Comparison of ENCODE assay signal across 30 mouse cellular contexts in the genomic region with DNA sequence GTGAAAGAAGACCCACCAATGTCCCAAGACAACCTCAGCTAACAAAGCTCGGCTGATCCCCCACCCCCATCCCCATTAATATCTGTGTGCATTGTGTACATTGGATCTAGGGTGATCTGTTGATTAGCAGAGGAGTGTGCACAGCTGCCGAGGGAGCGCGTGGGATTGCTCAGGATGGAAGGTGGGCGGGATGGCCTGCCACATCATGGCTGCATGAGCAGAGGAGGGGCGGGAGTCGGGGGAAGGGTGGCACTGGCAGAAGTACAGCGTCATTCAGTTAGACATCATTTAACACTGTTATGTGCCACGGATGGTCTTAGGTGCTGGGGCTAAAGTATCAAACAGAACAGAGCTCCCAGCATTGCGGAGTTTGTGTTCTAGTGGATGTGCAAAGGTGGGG. TPM values are rescaled to one million over a fixed set of nuclear protein-coding genes. Genes with fewer than 3 reads are reported as not detected.
DNase-seq lines count a peak whose midpoint lies in the region; ATAC-seq and TF ChIP-seq lines count a peak whose summit lies in the region.
"Had no signal": no experiment of that assay in that cellular context is flagged by ENCODE, and none has a peak within 500 bp of the region (broad histone marks: within the 10 kb centered on the region; RNA-seq: fewer than 3 reads in every experiment).

No protein-coding gene starts in this region.

- 0 out of 2 replicates have a peak, but pooled peaks cover 4% of the 10 kb centered on the region for H3K27me3 ChIP-seq in forebrain, embryonic 12.5 days
- no peaks in the 10 kb centered on the region for H3K27me3 ChIP-seq in forebrain, postnatal 0 days (ENCODE audit: insufficient read depth, low read length)
- H3K27me3 ChIP-seq in heart, embryonic 13.5 days (replicated peaks) = no peaks in the 10 kb centered on the region
- no peaks in the 10 kb centered on the region for H3K27me3 ChIP-seq in heart, embryonic 12.5 days (replicated peaks)
- H3K27me3 ChIP-seq: embryonic facial prominence, embryonic 15.5 days; hindbrain, embryonic 12.5 days; intestine, embryonic 15.5 days had no signal

- H3K9me3 ChIP-seq in forebrain, embryonic 12.5 days = no peaks in the 10 kb centered on the region
- no peaks in the 10 kb centered on the region for H3K9me3 ChIP-seq in forebrain, postnatal 0 days (ENCODE audit: low read length)
- H3K9me3 ChIP-seq in heart, embryonic 13.5 days = no peaks in the 10 kb centered on the region
- H3K9me3 ChIP-seq in heart, embryonic 12.5 days (replicated peaks) = no peaks in the 10 kb centered on the region
- H3K9me3 ChIP-seq: embryonic facial prominence, embryonic 15.5 days; hindbrain, embryonic 12.5 days; intestine, embryonic 15.5 days had no signal

- no peak for DNase-seq in forebrain, postnatal 0 days
- peak; percentile 57 for DNase-seq in right cerebral cortex, adult 18-20 months
- DNase-seq in right cerebral cortex, postnatal 25 days = no peak
- no peak for DNase-seq in urinary bladder, postnatal 10 days (ENCODE audit: low spot score)
- DNase-seq: adrenal gland, postnatal 25 days; cerebellum, adult 18-20 months; cerebellum, postnatal 10 days; gastrocnemius, postnatal 25 days; heart, adult 18-20 months; heart, postnatal 36 days; kidney, adult 2 months; kidney, postnatal 10 days; layer of hippocampus, postnatal 36 days; left cerebral cortex, postnatal 4 days; liver; lung, embryonic 14.5 days; midbrain, embryonic 14.5 days; retina, postnatal 1 day; thymus, postnatal 4 days had no signal

- H3K27ac ChIP-seq in forebrain, embryonic 12.5 days = no peak overlapping the region
- no peak overlapping the region for H3K27ac ChIP-seq in forebrain, postnatal 0 days (ENCODE audit: low read depth, low read length)
- no peak overlapping the region for H3K27ac ChIP-seq in heart, embryonic 13.5 days (replicated peaks)
- no peak overlapping the region for H3K27ac ChIP-seq in heart, embryonic 12.5 days (ENCODE audit: poor library complexity, severe bottlenecking)
- H3K27ac ChIP-seq: embryonic facial prominence, embryonic 15.5 days; hindbrain, embryonic 12.5 days; hindbrain, postnatal 0 days; intestine, embryonic 15.5 days; liver, embryonic 14.5 days had no signal

- H3K9ac ChIP-seq in forebrain, embryonic 12.5 days = 0 out of 2 replicates have a peak overlapping the region, but pooled peaks have one; percentile 7
- no peak overlapping the region for H3K9ac ChIP-seq in forebrain, postnatal 0 days
- 0 out of 2 replicates have a peak overlapping the region, but pooled peaks have one; percentile 8 for H3K9ac ChIP-seq in heart, embryonic 13.5 days
- no peak overlapping the region for H3K9ac ChIP-seq in heart, embryonic 12.5 days
- H3K9ac ChIP-seq: embryonic facial prominence, embryonic 15.5 days; hindbrain, embryonic 12.5 days; intestine, embryonic 15.5 days; liver, embryonic 14.5 days; lung, embryonic 14.5 days had no signal

- H3K4me1 ChIP-seq in forebrain, embryonic 12.5 days = peaks cover 11% of the 10 kb centered on the region; the same call in 1 of the 2 replicates
- no peaks in the 10 kb centered on the region for H3K4me1 ChIP-seq in forebrain, postnatal 0 days (ENCODE audit: insufficient read depth)
- H3K4me1 ChIP-seq in heart, embryonic 13.5 days = peaks cover 12% of the 10 kb centered on the region
- H3K4me1 ChIP-seq in heart, embryonic 12.5 days (replicated peaks) = peaks cover 14% of the 10 kb centered on the region
- H3K4me1 ChIP-seq: hindbrain, embryonic 12.5 days; intestine, embryonic 15.5 days had no signal

- no peak overlapping the region for H3K4me2 ChIP-seq in forebrain, embryonic 12.5 days
- H3K4me2 ChIP-seq in forebrain, postnatal 0 days (ENCODE audit: low read depth) = no peak overlapping the region
- H3K4me2 ChIP-seq in heart, embryonic 13.5 days = no peak overlapping the region
- H3K4me2 ChIP-seq in heart, embryonic 12.5 days = no peak overlapping the region
- H3K4me2 ChIP-seq: embryonic facial prominence, embryonic 15.5 days; hindbrain, embryonic 12.5 days; intestine, embryonic 15.5 days; lung, embryonic 14.5 days had no signal

- 76% methylated on average over 10 of the region's 10 CpGs for WGBS in forebrain, embryonic 12.5 days
- WGBS in forebrain, postnatal 0 days = 69% methylated on average over 10 of the region's 10 CpGs
- 50% methylated on average over 10 of the region's 10 CpGs for whole genome bisulfite sequencing in heart, embryonic 13.5 days
- 55% methylated on average over 10 of the region's 10 CpGs for WGBS in heart, embryonic 12.5 days

- no peaks in the 10 kb centered on the region for H3K36me3 ChIP-seq in forebrain, embryonic 12.5 days (replicated peaks)
- no peaks in the 10 kb centered on the region for H3K36me3 ChIP-seq in forebrain, postnatal 0 days (ENCODE audit: insufficient read depth)
- no peaks in the 10 kb centered on the region for H3K36me3 ChIP-seq in heart, embryonic 13.5 days
- H3K36me3 ChIP-seq in heart, embryonic 12.5 days = no peaks in the 10 kb centered on the region
- H3K36me3 ChIP-seq: embryonic facial prominence, embryonic 15.5 days; hindbrain, embryonic 12.5 days; intestine, embryonic 15.5 days had no signal

- H3K4me3 ChIP-seq in forebrain, embryonic 12.5 days (replicated peaks) = no peak overlapping the region
- no peak overlapping the region for H3K4me3 ChIP-seq in forebrain, postnatal 0 days (ENCODE audit: low read depth, low read length)
- H3K4me3 ChIP-seq in heart, embryonic 13.5 days = no peak overlapping the region
- H3K4me3 ChIP-seq in heart, embryonic 12.5 days = no peak overlapping the region
- H3K4me3 ChIP-seq: embryonic facial prominence, embryonic 15.5 days; hindbrain, embryonic 12.5 days; intestine, embryonic 15.5 days had no signal

- no peak for TF ChIP-seq CTCF in forebrain, postnatal 0 days (IDR thresholded peaks at IDR 0.05; ENCODE audit: low read depth)

- no peak for ATAC-seq in forebrain, embryonic 12.5 days (ENCODE audit: low FRiP score)
- ATAC-seq in forebrain, postnatal 0 days = no peak
- no peak for ATAC-seq in heart, embryonic 13.5 days (ENCODE audit: extremely low read depth, insufficient number of reproducible peaks, low FRiP score, low TSS enrichment)
- no peak for ATAC-seq in heart, embryonic 12.5 days (ENCODE audit: insufficient number of reproducible peaks, low FRiP score)
- ATAC-seq: hindbrain, postnatal 0 days; intestine, embryonic 15.5 days had no signal

RNA-seq across cellular contexts. Expression of gene Cc2d2b, which starts 25.0 kb away (rescaled TPM):
- polyA plus RNA-seq in forebrain, embryonic 12.5 days (2016; fragmentation: Nextera tagmentation; extraction: Ambion mirVana) = 0.38 TPM in 1 of 2 replicates, not detected in the other
- 0.24 and 1.7 TPM in 2 replicates for total RNA-seq in forebrain, postnatal 0 days (2014; rRNA removed)
- 0.28 and 0.38 TPM in 2 replicates for polyA plus RNA-seq in forebrain, postnatal 0 days (2015; fragmentation: Nextera tagmentation; extraction: Ambion mirVana)
- 0.05 TPM in 1 of 2 replicates, not detected in the other for polyA plus RNA-seq in heart, embryonic 13.5 days (2015; fragmentation: Nextera tagmentation; extraction: Ambion mirVana)
- 0.04 and 0.28 TPM in 2 replicates for polyA plus RNA-seq in heart, embryonic 12.5 days (2016; fragmentation: Nextera tagmentation; extraction: Ambion mirVana)
- total RNA-seq: gastrocnemius, adult 18-20 months; gastrocnemius, postnatal 25 days; heart, adult 18-20 months; heart, postnatal 36 days; hindbrain, postnatal 0 days; monocyte, adult 5-6 weeks had no signal
- polyA plus RNA-seq: embryonic facial prominence, embryonic 15.5 days; intestine, embryonic 15.5 days; kidney, adult 2 months; large intestine, adult 2 months; lung, embryonic 14.5 days had no signal

Comparison
In these comparisons a context has a peak if more than half of its experiments do, and no peak if none do; other contexts are left out.
1. H3K9ac ChIP-seq: peak in forebrain, embryonic 12.5 days (single experiment) and heart, embryonic 13.5 days (single experiment); none in forebrain, postnatal 0 days (single experiment) and heart, embryonic 12.5 days (single experiment).